Mouse (Mus musculus) adrenal gland, adult 18-20 months (tissue): ENCODE data around the gene Pou2af1. TPM values are rescaled to one million over a fixed set of nuclear protein-coding genes. Genes with fewer than 3 reads are reported as not detected.
A peak's percentile ranks its signal among the peaks of the same experiment; 100 is the strongest.

Experiments
- DNase-seq, 2 experiments: peaks; one replicate each; pipeline ENCODE4 v3.0.0; 2021 to 2022; ENCODE audit warnings: low spot score in 2 of 2
- long read RNA-seq, 2 experiments: library from polyadenylated mRNA; stranded (forward); transcript quantifications; one replicate each; pipeline ENCODE4 v2.0.0; 2021
- total RNA-seq, 2 experiments: library from RNA; stranded (reverse); gene quantifications; 1 replicate in 1 of 2; 2 replicates in 1 of 2; pipeline ENCODE4 v1.2.3; 2021

The Pou2af1 gene
- total RNA-seq: under 1 TPM; 0.20 to 0.35 TPM
- long read RNA-seq, experiment 1: 0 reads
- long read RNA-seq, experiment 2: 0 reads

- DNase-seq: no peak
Measured at GRCm38 (mm10) chr9:51213023-51213728, at the start of gene Pou2af1. Pou2af1 (plus strand) TSS chr9:51213708.

DNA sequence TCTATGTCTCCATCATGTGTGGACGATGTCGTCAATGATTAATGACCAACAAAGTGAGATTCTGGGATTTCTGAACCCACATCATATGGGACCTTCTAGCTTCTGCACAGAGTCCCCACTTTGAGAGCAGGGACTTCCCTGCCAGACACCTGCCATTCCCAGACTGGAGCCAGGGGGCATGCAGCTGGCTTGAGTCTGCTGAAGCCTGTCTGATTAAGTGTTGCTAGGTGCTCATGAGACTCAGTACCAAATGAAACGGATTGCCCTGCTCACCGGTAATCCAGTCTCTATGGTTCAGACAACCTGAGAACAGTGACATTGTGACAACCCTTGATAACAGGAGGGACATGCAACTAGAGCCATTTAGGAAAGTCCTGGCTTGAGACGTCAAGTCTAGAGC is 49.5 kb upstream of the Pou2af1 start:
- no peak for DNase-seq

DNA sequence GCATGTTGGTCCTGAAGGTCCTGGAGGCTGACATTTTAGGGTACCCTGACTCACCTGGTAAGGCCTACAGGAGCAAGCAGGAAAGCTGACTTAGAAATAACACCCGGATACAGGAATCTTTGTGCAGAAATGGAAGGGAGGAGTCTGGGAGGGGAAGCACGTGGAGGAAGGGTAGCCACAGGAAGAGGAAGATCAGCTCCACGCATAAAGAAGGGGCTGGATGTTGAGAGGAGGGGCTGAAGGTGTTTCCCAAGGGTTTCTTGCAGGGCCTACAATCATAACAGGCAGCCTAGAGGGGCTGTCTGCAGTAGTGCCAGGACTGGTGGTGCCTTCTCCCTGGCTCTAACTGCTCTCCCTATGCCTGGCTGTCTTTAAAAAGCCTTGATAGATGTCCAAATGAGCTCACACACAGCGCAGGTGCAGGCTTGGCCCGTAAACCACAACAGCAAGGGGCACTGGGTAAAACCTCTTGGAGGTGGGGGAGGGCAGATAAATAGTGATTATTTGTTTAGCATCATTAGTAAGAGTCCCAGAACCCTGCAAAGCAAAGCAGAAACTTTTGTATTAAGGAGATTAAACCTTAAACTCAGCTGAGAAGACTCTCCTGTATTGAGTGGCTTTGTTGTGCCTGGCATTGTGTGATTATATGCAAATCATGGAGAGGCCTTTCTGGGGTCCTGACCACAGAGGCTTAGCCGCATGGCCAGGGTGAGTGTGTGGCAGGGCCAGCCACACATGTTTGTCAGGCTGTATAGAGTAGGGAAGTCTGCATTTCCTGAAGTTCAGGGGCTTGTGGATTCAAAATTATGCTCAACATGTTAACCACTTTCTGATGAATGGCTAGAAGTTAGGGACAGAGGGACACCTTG is 48.0 kb upstream of the Pou2af1 start, which contains the start of gene Gm32742:
Gm32742 (minus strand) TSS at position 206 of the 869 bp plus-strand sequence.
- no peak for DNase-seq

DNA sequence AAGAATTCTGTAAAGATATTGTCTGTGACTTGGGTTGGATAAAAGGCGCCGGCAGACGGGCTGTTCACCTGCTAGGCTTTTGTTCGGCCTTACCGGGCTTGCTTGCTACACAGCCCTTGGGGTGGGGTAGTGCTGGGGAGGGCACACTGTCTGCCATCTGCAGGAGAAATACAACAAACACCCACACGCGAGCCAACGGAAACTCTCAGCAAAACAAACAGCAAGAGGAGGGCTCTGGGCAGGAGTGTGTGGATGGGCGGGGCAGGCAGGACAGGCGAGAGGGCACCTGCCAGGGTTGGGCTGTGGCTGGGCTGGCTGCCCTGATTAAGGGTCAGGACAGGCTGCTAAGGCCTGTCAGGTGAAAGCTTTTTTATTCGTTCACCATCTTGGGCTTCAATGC is 45.6 kb upstream of the Pou2af1 start:
- no peak for DNase-seq

GRCm38 (mm10) chr9:51168698-51169097 is 44.8 kb upstream of the Pou2af1 start:
- no peak for DNase-seq

DNA sequence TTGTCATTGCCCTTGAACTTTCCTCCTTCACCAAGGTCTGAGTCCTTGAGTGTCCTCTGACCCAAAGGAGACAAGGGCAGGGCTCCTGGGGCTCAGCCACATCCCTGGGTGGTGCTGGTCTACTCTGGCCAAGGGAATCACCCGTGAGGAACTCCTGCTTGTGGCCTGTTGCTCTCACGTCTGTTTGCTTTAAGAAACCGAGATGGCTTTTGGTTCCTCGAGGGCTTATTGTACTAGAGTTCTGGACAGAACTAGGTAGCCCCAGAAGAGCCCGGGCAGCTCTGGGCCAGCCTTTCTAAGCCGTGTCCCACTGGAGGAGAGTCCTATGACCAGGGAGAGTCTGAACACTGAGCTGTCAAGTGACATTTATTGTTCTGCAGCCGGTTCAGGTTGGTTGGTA is 44.4 kb upstream of the Pou2af1 start:
- DNase-seq: no peak

DNA sequence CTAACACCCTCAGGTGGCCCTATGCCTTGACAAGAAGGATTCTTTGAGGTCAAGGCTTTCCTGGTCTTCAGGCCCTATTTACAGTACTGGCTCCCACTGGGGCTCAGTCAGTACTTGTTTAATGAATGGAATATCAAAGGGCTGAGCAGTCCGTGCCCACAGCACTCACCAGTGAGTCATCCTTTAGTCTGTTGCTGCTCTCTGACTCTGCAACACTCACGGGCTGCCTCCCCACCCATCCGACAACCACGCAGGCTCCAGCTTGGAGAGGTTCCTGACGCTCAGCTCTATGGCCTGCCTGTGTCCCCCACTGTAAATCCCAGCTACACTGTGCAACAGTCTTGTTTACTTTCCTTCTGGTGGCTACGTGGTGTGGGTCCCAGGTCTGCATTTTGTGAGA is 43.2 kb upstream of the Pou2af1 start:
- DNase-seq: peak in 1 of 2 experiments; percentile 8

- no peak for DNase-seq
Measured at GRCm38 (mm10) chr9:51174890-51175464, 38.5 kb upstream of the Pou2af1 start.

GRCm38 (mm10) chr9:51175722-51176121 is 37.8 kb upstream of the Pou2af1 start:
- DNase-seq: no peak

DNA sequence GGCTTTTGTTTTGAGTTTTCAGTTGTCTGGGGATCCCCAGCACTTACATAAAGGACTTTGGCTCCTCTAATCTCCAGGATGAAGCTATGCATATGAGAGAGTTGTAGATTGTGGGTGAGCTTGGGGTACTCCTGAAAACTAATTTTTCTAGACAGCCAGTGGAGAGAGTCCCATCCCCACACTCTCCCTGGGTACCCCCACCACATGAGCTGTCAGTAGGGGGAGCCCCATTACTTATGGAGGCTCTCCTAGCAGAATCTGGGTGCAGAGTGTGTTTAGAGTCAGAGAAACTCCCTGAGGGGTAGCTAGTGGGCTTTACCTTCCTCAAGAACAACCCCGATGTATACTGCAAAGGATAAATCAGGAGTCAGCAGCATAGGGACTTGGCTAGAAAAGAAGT is 35.2 kb upstream of the Pou2af1 start:
- no peak for DNase-seq

DNA sequence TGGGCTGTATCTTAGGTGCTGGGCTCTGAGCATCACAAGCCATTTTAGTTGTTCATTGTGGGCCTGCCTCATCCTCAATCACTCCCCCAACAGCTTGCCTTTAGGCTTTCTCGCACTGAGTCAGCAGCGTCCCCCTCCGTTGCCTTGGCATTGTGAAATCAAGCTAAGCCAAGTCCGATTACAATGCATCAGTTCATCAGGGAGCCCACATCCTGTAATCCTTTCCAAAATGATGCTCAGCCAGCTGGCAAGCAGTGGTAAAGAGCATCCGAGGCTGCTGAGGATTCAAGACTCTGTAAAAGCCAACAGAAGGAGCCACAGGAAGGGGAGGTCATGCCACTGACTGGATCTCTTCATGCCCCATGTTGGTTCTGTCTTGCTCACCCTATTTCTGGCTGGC is 32.9 kb upstream of the Pou2af1 start:
- no peak for DNase-seq

GRCm38 (mm10) chr9:51182716-51183710 is 30.5 kb upstream of the Pou2af1 start:
- no peak for DNase-seq

- no peak for DNase-seq
Measured at GRCm38 (mm10) chr9:51185386-51185785, 28.1 kb upstream of the Pou2af1 start.

GRCm38 (mm10) chr9:51185871-51186270 is 27.6 kb upstream of the Pou2af1 start:
- DNase-seq: no peak

DNA sequence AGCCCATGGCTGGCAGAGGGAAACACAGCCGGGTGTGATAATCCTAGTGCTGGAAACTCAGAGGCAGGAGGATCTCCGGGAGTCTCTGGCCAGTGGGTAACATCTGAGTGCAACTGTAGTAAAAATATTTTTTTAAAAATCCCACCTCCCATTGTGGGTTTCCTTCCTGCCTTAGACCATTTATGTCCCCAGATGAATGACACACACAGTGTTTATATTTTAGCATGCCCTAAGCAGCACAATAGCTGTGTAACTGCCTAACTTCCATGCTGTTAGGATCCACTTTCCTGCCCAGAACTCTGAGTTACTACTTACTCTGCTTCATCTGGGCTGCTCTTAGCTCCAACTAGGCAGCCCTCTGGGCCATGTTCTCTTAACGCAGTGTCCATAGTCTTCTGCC is 22.9 kb upstream of the Pou2af1 start:
- DNase-seq: no peak

GRCm38 (mm10) chr9:51194790-51195189 is 18.7 kb upstream of the Pou2af1 start:
- DNase-seq: no peak

DNA sequence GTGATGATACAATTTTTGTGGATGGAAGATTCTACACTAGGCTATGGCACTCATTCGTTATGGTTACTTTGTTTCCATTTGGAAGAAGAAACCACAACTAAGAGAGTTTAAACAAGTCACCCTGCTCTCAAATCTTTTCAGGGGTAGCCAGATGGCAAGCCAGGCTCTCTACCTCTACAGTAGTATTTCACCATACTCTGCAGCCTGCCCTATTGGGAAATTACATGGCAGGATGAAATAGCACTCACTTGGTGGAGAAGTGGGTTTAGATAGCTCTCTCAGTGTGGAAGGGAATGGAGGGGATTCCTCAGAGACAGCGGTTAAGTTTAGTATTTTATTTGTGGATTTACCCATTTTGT is 4.6 kb upstream of the Pou2af1 start:
- DNase-seq: no peak

DNA sequence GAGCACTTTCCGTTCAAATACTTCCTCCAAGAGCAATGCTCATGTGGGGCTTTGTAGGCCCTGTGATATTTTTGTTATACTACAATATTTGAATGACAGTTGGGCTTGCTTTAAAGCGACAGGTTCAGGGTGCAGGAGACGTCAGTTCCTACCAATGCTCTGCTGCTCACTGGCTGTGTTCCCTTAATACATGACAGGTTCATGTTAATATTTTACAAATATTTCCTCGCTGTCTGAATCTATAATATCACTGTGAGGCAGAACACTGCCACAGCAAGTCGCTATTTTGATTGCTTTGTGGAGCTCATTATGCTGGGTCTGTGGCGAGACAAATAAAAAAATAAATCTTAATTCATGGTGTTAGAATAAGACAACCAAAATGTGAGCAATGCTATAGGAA is 2.3 kb upstream of the Pou2af1 start:
- DNase-seq: no peak

DNA sequence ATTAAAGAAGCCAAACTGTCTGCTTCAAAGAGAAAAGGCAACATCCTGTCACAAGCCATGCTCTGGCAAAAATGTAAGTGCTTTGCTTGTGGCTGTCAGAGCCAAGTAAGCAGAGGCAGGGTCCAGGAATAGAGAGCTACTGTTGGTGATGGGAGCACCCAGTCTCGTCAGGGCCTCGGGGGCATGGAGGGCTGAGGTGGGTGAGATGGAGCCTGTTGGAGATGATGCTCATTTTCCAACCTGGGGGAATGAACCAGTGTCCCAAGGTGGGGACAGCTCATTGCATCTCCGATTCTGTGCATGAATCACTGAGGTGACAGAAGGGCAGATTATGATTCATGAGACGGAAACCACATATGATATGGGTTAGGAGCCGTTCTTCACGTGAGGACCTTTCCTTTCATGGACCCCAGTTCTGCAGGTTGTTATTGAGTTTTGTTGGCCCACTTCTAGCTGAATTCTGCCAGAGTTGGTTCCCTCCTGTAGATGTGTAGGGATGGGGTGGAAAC is 275 bp downstream of the Pou2af1 start:
- no peak for DNase-seq

DNA sequence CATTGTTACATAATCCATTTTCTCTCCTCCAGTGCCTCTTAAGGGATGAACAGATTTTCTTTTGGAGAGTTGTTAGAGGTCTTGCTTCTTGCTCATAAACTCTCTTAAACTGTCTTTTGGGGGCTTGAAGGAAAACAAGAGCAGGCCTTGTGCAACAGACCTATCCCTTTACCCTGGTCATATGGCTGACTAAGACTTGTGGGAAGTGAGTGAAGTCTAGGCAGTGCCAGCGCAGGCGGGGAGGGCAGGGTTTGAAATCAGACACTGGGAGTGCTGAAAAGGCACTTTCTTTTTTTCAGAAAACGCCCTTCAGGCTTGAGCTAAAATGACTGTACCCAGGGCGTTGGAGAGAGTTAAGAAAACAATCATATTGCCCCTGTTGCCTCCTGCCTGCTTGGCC is 1.8 kb downstream of the Pou2af1 start:
- no peak for DNase-seq

- no peak for DNase-seq
Measured at GRCm38 (mm10) chr9:51215949-51216348, 2.4 kb downstream of the Pou2af1 start.
